Mouse (Mus musculus): ENCODE measurements at regions not wholly inside any gene's neighbourhood (a gene's known extent, or its start where the extent isn't known, plus 50 kb on each side); places are given as distances from the start of the nearest gene placed in this dataset.

DNA sequence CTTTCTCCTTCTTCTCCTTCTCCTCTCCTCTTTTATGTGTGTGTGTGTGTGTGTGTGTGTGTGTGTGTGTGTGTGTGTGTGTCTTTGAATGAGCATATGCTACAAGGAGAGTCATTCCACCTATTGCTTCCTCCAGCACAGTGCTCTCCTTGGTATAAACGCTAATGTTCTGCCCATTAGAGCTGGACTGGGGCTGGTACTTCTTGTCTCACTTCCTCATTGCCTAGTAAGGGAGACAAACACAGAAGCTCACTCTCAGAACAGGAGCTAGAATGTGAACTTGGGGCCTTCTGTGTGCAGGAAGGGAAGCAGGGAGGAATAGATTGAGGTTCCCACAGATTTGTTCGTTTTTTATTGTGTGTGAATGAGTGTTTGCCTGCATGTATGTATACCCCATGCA is 54.9 kb upstream of the Shb start:
- no peak for DNase-seq (ENCODE audit: low spot score in 2 of 2)

DNA sequence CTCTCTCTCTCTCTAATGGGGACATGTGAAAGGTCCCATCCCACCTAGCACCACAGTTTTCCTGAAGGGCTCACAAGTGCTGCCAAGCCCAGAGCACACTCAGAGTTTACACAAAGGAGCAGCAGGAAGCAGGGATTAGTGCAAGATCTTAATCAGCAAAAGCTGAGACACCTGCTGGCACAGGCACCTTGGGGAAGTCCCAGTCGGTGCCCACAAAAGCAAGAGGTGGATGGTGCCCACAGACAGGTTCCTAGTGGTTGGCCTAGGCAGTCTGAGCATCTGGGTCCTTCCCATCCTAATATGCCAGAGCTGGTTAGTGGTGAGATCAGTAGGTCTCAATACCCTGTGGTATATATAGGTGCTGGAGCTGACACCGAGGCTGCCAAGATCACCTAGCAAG is 54.0 kb upstream of the Shb start:
- DNase-seq (ENCODE audit: low spot score in 2 of 2): no peak

DNA sequence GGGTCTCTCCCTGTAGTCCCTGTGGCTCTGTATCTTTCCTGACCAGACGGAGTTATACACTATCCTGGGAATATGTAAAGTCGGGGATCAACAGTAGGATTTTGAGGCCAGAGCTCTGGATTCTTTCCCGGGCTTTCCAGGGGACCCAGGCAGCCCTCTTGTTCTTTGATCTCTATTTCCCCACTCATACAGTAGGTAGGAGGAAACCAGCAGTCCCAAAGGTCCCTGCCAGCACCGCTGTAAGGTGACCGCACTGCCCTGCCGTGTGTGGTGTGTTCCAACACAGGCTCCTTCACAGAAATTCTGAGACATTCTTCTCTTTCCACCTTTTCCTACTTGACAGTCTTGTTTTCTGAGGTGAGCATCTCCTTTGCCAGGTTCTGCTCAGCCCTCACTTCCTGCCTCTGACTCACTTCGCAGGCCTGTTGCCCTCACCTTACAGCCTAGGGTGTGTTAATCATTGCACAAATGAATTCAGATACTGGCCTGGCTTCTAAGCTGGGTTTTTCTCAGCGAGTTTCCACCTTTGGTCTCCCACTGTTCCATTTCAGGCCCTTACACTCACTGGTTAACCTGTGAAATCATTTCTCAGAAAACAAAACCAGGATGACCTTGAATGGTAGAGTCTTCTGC is 53.0 kb upstream of the Shb start:
- DNase-seq (ENCODE audit: low spot score in 2 of 2): no peak

DNA sequence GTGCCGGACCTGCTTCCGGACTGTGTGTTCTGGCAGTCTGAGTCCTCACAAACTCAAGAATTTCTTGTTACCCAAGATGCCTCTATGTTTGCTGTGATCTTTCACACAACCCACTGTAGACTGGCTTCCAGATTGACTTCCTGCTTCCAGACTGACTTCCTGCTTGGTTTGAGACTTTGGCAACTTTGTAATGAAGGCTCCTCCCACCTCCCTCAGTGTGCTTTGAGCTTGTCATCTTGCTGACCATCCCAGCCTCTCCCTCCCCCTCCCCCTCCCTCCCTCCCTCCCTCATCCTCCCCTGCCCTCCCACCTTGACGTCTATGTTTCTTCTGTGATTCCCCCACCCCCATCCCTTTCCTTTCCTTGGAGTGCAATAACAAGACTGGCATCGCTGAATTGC is 51.7 kb upstream of the Shb start:
- DNase-seq (ENCODE audit: low spot score in 2 of 2): no peak

DNA sequence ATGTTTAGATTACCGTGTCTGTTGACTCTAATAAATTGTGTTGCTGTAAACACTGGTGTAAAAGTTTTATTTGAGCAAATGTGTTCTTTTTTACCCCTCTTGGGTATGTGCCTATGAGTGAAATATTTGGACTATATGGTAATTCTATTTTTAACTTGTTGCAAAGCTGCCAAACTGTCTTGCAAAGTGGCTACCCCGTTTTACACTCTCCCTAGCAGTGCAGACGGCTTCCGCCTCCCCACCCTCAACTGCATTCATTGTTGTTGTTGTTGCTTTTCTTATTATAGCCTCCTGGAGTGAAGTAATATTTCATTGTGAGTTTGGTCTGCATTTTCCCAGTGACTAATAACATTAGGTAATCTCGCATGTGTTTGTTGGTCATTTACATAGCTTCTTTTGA is 50.2 kb upstream of the Shb start:
- no peak for DNase-seq (ENCODE audit: low spot score in 2 of 2)

All from urinary bladder, postnatal 4 days (tissue).